Mouse (Mus musculus): Measurements from ENCODE around the gene Sec14l1. TPM values are rescaled to one million over a fixed set of nuclear protein-coding genes. Genes with fewer than 3 reads are reported as not detected.

Sec14l1 gene
- total and polyA plus RNA-seq, 3 experiments, result 42.0 to 55.9 TPM; not detected in 1

- TF ChIP-seq JUND (IDR thresholded peaks at IDR 0.05; ENCODE audit: low read depth, low read length) (no peak), CHD1 (IDR thresholded peaks at IDR 0.05; ENCODE audit: low read depth, low read length) (no peak), MEF2A (IDR thresholded peaks at IDR 0.05; ENCODE audit: extremely low read depth, insufficient replicate concordance, low read depth, low read length, poor library complexity, severe bottlenecking) (no peak), RAD21 (IDR thresholded peaks at IDR 0.05; ENCODE audit: low read depth, low read length) (no peak), SIN3A (IDR thresholded peaks at IDR 0.05; ENCODE audit: low read length) (no peak), SMC3 (IDR thresholded peaks at IDR 0.05; ENCODE audit: low read depth, low read length) (no peak), GATA1 (IDR thresholded peaks at IDR 0.05; ENCODE audit: low read depth, low read length) (no peak), MXI1 (IDR thresholded peaks at IDR 0.05; ENCODE audit: low read depth, low read length) (no peak), GABPA (IDR thresholded peaks at IDR 0.05; ENCODE audit: low read depth, low read length) (no peak), ZKSCAN1 (IDR thresholded peaks at IDR 0.05; ENCODE audit: low read depth, low read length) (no peak), UBTF (IDR thresholded peaks at IDR 0.05; ENCODE audit: borderline replicate concordance, insufficient read depth, low read depth, low read length) (no peak), POLR2AphosphoS2 (IDR thresholded peaks at IDR 0.05; ENCODE audit: low read length) (no peak), ZNF384 (IDR thresholded peaks at IDR 0.05; ENCODE audit: low read depth, low read length) (no peak)
- no peak for DNase-seq (ENCODE audit: low read depth, low spot score)
- Histone ChIP-seq H3K27ac (ENCODE audit: control insufficient read depth, low read depth, low read length) (no peak overlapping the region), H3K36me3 (ENCODE audit: control insufficient read depth in 1 of 2, insufficient read depth in 2 of 2, low read length in 2 of 2) (no peaks in the 10 kb centered on the region), H3K4me1 (ENCODE audit: control insufficient read depth in 1 of 2, insufficient read depth in 2 of 2, low read length in 2 of 2) (no peaks in the 10 kb centered on the region), H3K9ac (ENCODE audit: control insufficient read depth, low read depth, low read length, poor library complexity, severe bottlenecking) (no peak overlapping the region), H3K9me3 (replicated peaks; ENCODE audit: insufficient read depth, low read length) (no peaks in the 10 kb centered on the region), H3K27me3 (ENCODE audit: control insufficient read depth in 1 of 2, insufficient read depth in 2 of 2, low read length in 2 of 2) (peaks cover 7 to 15% of the 10 kb centered on the region in 2 experiments), H3K79me2 (ENCODE audit: control insufficient read depth, insufficient read depth, low read length, poor library complexity) (no peaks in the 10 kb centered on the region), H3K4me3 (ENCODE audit: control insufficient read depth in 1 of 2, insufficient read depth in 1 of 2, low read depth in 2 of 2, low read length in 2 of 2) (no peak overlapping the region)
These were observed 70.3 kb downstream of the Sec14l1 start for GRCm38 (mm10) chr11:117185076-117185933.

GRCm38 (mm10) chr11:117191524-117191923, 76.6 kb downstream of the Sec14l1 start:
- DNase-seq (ENCODE audit: low read depth, low spot score), result no peak
- Histone ChIP-seq H3K4me3 (ENCODE audit: control insufficient read depth in 1 of 2, insufficient read depth in 1 of 2, low read depth in 2 of 2, low read length in 2 of 2) (no peak overlapping the region), H3K9ac (ENCODE audit: control insufficient read depth, low read depth, low read length, poor library complexity, severe bottlenecking) (no peak overlapping the region), H3K36me3 (ENCODE audit: control insufficient read depth in 1 of 2, insufficient read depth in 2 of 2, low read length in 2 of 2) (no peaks in the 10 kb centered on the region), H3K9me3 (replicated peaks; ENCODE audit: insufficient read depth, low read length) (no peaks in the 10 kb centered on the region), H3K4me1 (ENCODE audit: control insufficient read depth in 1 of 2, insufficient read depth in 2 of 2, low read length in 2 of 2) (peaks cover 0 to 5% of the 10 kb centered on the region in 2 experiments; a peak in 1 of 4 replicates), H3K79me2 (ENCODE audit: control insufficient read depth, insufficient read depth, low read length, poor library complexity) (no peaks in the 10 kb centered on the region), H3K27me3 (ENCODE audit: control insufficient read depth in 1 of 2, insufficient read depth in 2 of 2, low read length in 2 of 2) (peaks cover 7 to 17% of the 10 kb centered on the region in 2 experiments), H3K27ac (ENCODE audit: control insufficient read depth, low read depth, low read length) (no peak overlapping the region)
- no peak for TF ChIP-seq SIN3A (IDR thresholded peaks at IDR 0.05; ENCODE audit: low read length)
- no peak for TF ChIP-seq NRF1 (IDR thresholded peaks at IDR 0.05; ENCODE audit: insufficient read depth, low read depth, low read length, poor library complexity, severe bottlenecking)
- TF ChIP-seq RAD21 (IDR thresholded peaks at IDR 0.05; ENCODE audit: low read depth, low read length), result no peak
- TF ChIP-seq TCF12 (IDR thresholded peaks at IDR 0.05; ENCODE audit: low read depth, low read length), result no peak
- no peak for TF ChIP-seq HCFC1 (IDR thresholded peaks at IDR 0.05; ENCODE audit: low read depth, low read length)
- TF ChIP-seq SMC3 (IDR thresholded peaks at IDR 0.05; ENCODE audit: low read depth, low read length), result no peak
- TF ChIP-seq MAX (IDR thresholded peaks at IDR 0.05; ENCODE audit: low read length), result no peak
- no peak for TF ChIP-seq ELF1 (IDR thresholded peaks at IDR 0.05; ENCODE audit: low read depth, low read length)
- no peak for TF ChIP-seq MEF2A (IDR thresholded peaks at IDR 0.05; ENCODE audit: extremely low read depth, insufficient replicate concordance, low read depth, low read length, poor library complexity, severe bottlenecking)
- TF ChIP-seq MAFK (IDR thresholded peaks at IDR 0.05; ENCODE audit: borderline replicate concordance, low read depth, low read length), result no peak
- no peak for TF ChIP-seq ZMIZ1 (IDR thresholded peaks at IDR 0.05; ENCODE audit: low read depth, low read length)
- no peak for TF ChIP-seq JUND (IDR thresholded peaks at IDR 0.05; ENCODE audit: low read depth, low read length)
- TF ChIP-seq ZKSCAN1 (IDR thresholded peaks at IDR 0.05; ENCODE audit: low read depth, low read length), result no peak
- TF ChIP-seq MYB (IDR thresholded peaks at IDR 0.05; ENCODE audit: low read depth, low read length), result no peak
- no peak for TF ChIP-seq UBTF (IDR thresholded peaks at IDR 0.05; ENCODE audit: borderline replicate concordance, insufficient read depth, low read depth, low read length)

Data from MEL (cell line).